Mouse (Mus musculus) small intestine, adult 2 months (tissue): ENCODE measurements at regions not wholly inside any gene's neighbourhood (a gene's known extent, or its start where the extent isn't known, plus 50 kb on each side); places are given as distances from the start of the nearest gene placed in this dataset.

Experiments used
- CTCF ChIP-seq: fragments of 200-500 bp; IDR thresholded peaks from 2 replicates; pipeline ENCODE4 v1.5.1; 2012; ENCODE audit warnings: low read depth, mild to moderate bottlenecking, control low read depth, inconsistent platforms, low read length, moderate library complexity, mixed read lengths; ENCODE audit not compliant: insufficient replicate concordance, insufficient read length; ENCODE audit errors: extremely low read depth
- POLR2A ChIP-seq: fragments of 200-500 bp; IDR thresholded peaks from 2 replicates; pipeline ENCODE4 v1.6.1; 2012; ENCODE audit warnings: low read depth, mild to moderate bottlenecking, control low read depth, inconsistent platforms, low read length, moderate library complexity

GRCm38 (mm10) chr13:37475804-37476203 lies 130.8 kb downstream of the Ly86 start:
- TF ChIP-seq POLR2A, result no peak
- TF ChIP-seq CTCF, result no peak
